Mouse (Mus musculus): Measurements from ENCODE around the gene Gm35134. TPM values are rescaled to one million over a fixed set of nuclear protein-coding genes. Genes with fewer than 3 reads are reported as not detected.
"Not testable (repeated sequence)": the region's sequence is repeated elsewhere in the genome, so short reads cannot be mapped to it uniquely, and the experiment has no call there.

Gene Gm35134
- not detected in 2 replicates for total RNA-seq (2015; ENCODE audit: low replicate concordance)
- total RNA-seq (2017; ENCODE audit: low replicate concordance): not detected in 2 replicates

DNA sequence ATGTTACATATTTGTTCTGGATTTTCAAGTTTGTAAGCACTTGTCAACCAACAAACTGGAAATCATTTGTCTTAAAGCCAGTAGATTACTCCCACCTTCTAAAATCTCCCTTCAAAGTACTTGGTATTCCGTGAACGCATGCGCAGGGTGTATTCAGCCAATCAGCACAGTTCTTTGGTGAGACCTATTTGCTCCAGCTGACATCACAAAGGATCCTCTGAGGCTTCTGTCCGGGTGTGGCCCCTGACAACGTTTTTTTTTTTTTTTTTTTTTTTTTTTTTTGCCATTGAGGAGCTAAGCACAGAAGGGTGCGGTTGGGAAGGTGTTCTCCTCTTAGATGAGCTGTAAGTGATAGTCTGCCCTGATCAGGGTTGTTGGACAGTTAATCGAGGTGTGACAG, at the start of gene Gm35134:
Gene Gm35134 (plus strand): TSS at position 301 of the 400 bp plus-strand sequence.
- not testable (repeated sequence) for ATAC-seq (replicated peaks; ENCODE audit: low FRiP score, poor library complexity, severe bottlenecking)

All from erythroid progenitor cell, adult 5-6 weeks (primary cell).